Mouse (Mus musculus) MEL (cell line): Measurements from ENCODE around the gene Tubb5. TPM values are rescaled to one million over a fixed set of nuclear protein-coding genes. Genes with fewer than 3 reads are reported as not detected.

Experiments used
- DNase-seq: peaks from one replicate; pipeline ENCODE4 v3.0.0; 2011; ENCODE audit warnings: low read depth, low spot score
- H3K27ac ChIP-seq: 2 replicates; pipeline ENCODE4 v1.5.1; 2012; ENCODE audit warnings: low read depth, mild to moderate bottlenecking, control low read depth, low read length, moderate library complexity; ENCODE audit not compliant: control insufficient read depth
- H3K27me3 ChIP-seq, 2 experiments: fragments of 150-350 bp in 1 of 2; sonication (generic) in 1 of 2; 2 replicates each; pipeline ENCODE4 v1.6.1; 2012; ENCODE audit warnings: low read length in 2 of 2, mild to moderate bottlenecking in 2 of 2, improper control_type of control experiment in 1 of 2, moderate library complexity in 1 of 2; ENCODE audit not compliant: insufficient read depth in 2 of 2, control insufficient read depth in 1 of 2
- H3K36me3 ChIP-seq, 2 experiments: 2 replicates each; pipeline ENCODE4 v1.6.1; 2012 to 2014; ENCODE audit warnings: low read length in 2 of 2, improper control_type of control experiment in 1 of 2, inconsistent platforms in 1 of 2, mild to moderate bottlenecking in 1 of 2; ENCODE audit not compliant: insufficient read depth in 2 of 2, control insufficient read depth in 1 of 2
- H3K4me1 ChIP-seq, 2 experiments: fragments of 150-350 bp in 1 of 2; sonication (generic) in 1 of 2; 2 replicates each; pipeline ENCODE4 v1.6.1; 2012; ENCODE audit warnings: low read length in 2 of 2, improper control_type of control experiment in 1 of 2, mild to moderate bottlenecking in 1 of 2; ENCODE audit not compliant: insufficient read depth in 2 of 2, control insufficient read depth in 1 of 2
- H3K4me3 ChIP-seq, 2 experiments: fragments of 150-350 bp in 1 of 2; sonication (generic) in 1 of 2; 2 replicates each; pipeline ENCODE4 v1.5.1; 2012; ENCODE audit warnings: low read depth in 2 of 2, low read length in 2 of 2, mild to moderate bottlenecking in 2 of 2, moderate library complexity in 2 of 2, control low read depth in 1 of 2, improper control_type of control experiment in 1 of 2; ENCODE audit not compliant: control insufficient read depth in 1 of 2, insufficient read depth in 1 of 2
- H3K79me2 ChIP-seq: 2 replicates; pipeline ENCODE4 v1.6.1; 2012; ENCODE audit warnings: mild to moderate bottlenecking, low read length, moderate library complexity; ENCODE audit not compliant: control insufficient read depth, poor library complexity, insufficient read depth
- H3K9ac ChIP-seq: 2 replicates; pipeline ENCODE4 v1.6.1; 2012; ENCODE audit warnings: low read depth, mild to moderate bottlenecking, control low read depth, low read length, moderate library complexity; ENCODE audit not compliant: control insufficient read depth, poor library complexity, severe bottlenecking
- H3K9me3 ChIP-seq: fragments of 150-350 bp; sonication (generic); replicated peaks from 2 replicates; pipeline ENCODE4 v1.6.1; 2012; ENCODE audit warnings: mild to moderate bottlenecking, low read length, improper control_type of control experiment, moderate library complexity; ENCODE audit not compliant: insufficient read depth
- BHLHE40 ChIP-seq: IDR thresholded peaks from 2 replicates; pipeline ENCODE4 v1.6.1; 2012; ENCODE audit warnings: low read depth, mild to moderate bottlenecking, inconsistent platforms, low read length, improper control_type of control experiment, borderline replicate concordance
- CTCF ChIP-seq, 3 experiments: IDR thresholded peaks in 2 of 3; conservative IDR thresholded peaks in 1 of 3; 2 replicates each; pipeline ENCODE4 v1.5.1; 2011 to 2012; ENCODE audit warnings: low read length in 3 of 3, low read depth in 2 of 3, mild to moderate bottlenecking in 2 of 3, improper control_type of control experiment in 1 of 3, inconsistent platforms in 1 of 3, mixed read lengths in 1 of 3, moderate library complexity in 1 of 3; ENCODE audit not compliant: control insufficient read depth in 1 of 3, insufficient read depth in 1 of 3, poor library complexity in 1 of 3, severe bottlenecking in 1 of 3
- ELF1 ChIP-seq: IDR thresholded peaks from 2 replicates; pipeline ENCODE4 v1.6.1; 2014; ENCODE audit warnings: low read depth, mild to moderate bottlenecking, inconsistent platforms, low read length, improper control_type of control experiment, moderate library complexity
- GATA1 ChIP-seq: IDR thresholded peaks from 2 replicates; pipeline ENCODE4 v1.6.1; 2011; ENCODE audit warnings: low read depth, low read length, improper control_type of control experiment
- KAT2A ChIP-seq: conservative IDR thresholded peaks from 2 replicates; pipeline ENCODE4 v1.6.1; 2012; ENCODE audit warnings: low read depth, low read length, improper control_type of control experiment, inconsistent platforms
- MAX ChIP-seq: IDR thresholded peaks from 2 replicates; pipeline ENCODE4 v1.6.1; 2011; ENCODE audit warnings: low read length, improper control_type of control experiment
- MAZ ChIP-seq: IDR thresholded peaks from 2 replicates; pipeline ENCODE4 v1.6.1; 2012; ENCODE audit warnings: low read depth, mild to moderate bottlenecking, inconsistent platforms, low read length, improper control_type of control experiment
- MYB ChIP-seq: IDR thresholded peaks from 2 replicates; pipeline ENCODE4 v1.6.1; 2011; ENCODE audit warnings: mild to moderate bottlenecking, low read depth, low read length, improper control_type of control experiment
- MYC ChIP-seq: IDR thresholded peaks from 2 replicates; pipeline ENCODE4 v1.6.1; 2011; ENCODE audit warnings: low read depth, mild to moderate bottlenecking, low read length, improper control_type of control experiment, moderate library complexity
- POLR2A ChIP-seq, 2 experiments: IDR thresholded peaks; 2 replicates each; pipeline ENCODE4 v1.6.1; 2011 to 2012; ENCODE audit warnings: low read length in 2 of 2, mild to moderate bottlenecking in 2 of 2, control low read depth in 1 of 2, improper control_type of control experiment in 1 of 2, low read depth in 1 of 2, moderate library complexity in 1 of 2; ENCODE audit not compliant: control insufficient read depth in 1 of 2, insufficient read depth in 1 of 2, poor library complexity in 1 of 2
- POLR2AphosphoS2 ChIP-seq: IDR thresholded peaks from 2 replicates; pipeline ENCODE4 v1.6.1; 2011; ENCODE audit warnings: low read length, improper control_type of control experiment
- POLR2AphosphoS5 ChIP-seq: IDR thresholded peaks from 2 replicates; pipeline ENCODE4 v1.6.1; 2012; ENCODE audit warnings: low read depth, borderline replicate concordance, mild to moderate bottlenecking, inconsistent platforms, low read length, moderate library complexity, mixed read lengths
- RAD21 ChIP-seq: IDR thresholded peaks from 2 replicates; pipeline ENCODE4 v1.6.1; 2011; ENCODE audit warnings: mild to moderate bottlenecking, low read depth, low read length, improper control_type of control experiment
- RCOR1 ChIP-seq: IDR thresholded peaks from 2 replicates; pipeline ENCODE4 v1.6.1; 2012; ENCODE audit warnings: low read depth, mild to moderate bottlenecking, inconsistent platforms, low read length, improper control_type of control experiment
- SMC3 ChIP-seq: IDR thresholded peaks from 2 replicates; pipeline ENCODE4 v1.6.1; 2011; ENCODE audit warnings: low read depth, low read length, improper control_type of control experiment
- TAL1 ChIP-seq: IDR thresholded peaks from 2 replicates; pipeline ENCODE4 v1.6.1; 2012; ENCODE audit warnings: mild to moderate bottlenecking, inconsistent platforms, low read length, moderate library complexity, mixed read lengths
- TCF12 ChIP-seq: IDR thresholded peaks from 2 replicates; pipeline ENCODE4 v1.6.1; 2014; ENCODE audit warnings: low read depth, mild to moderate bottlenecking, inconsistent platforms, low read length, improper control_type of control experiment, moderate library complexity
- USF1 ChIP-seq: IDR thresholded peaks from 2 replicates; pipeline ENCODE4 v1.6.1; 2014; ENCODE audit warnings: low read depth, mild to moderate bottlenecking, inconsistent platforms, low read length, improper control_type of control experiment, moderate library complexity
- USF2 ChIP-seq, 2 experiments: IDR thresholded peaks; 2 replicates each; pipeline ENCODE4 v1.6.1; 2011 to 2012; ENCODE audit warnings: improper control_type of control experiment in 2 of 2, low read length in 2 of 2, borderline replicate concordance in 1 of 2, inconsistent platforms in 1 of 2, low read depth in 1 of 2, mild to moderate bottlenecking in 1 of 2; ENCODE audit not compliant: insufficient read depth in 1 of 2
- ZKSCAN1 ChIP-seq: IDR thresholded peaks from 2 replicates; pipeline ENCODE4 v1.6.1; 2012; ENCODE audit warnings: low read depth, mild to moderate bottlenecking, inconsistent platforms, low read length, improper control_type of control experiment, moderate library complexity
- ZNF384 ChIP-seq: IDR thresholded peaks from 2 replicates; pipeline ENCODE4 v1.6.1; 2012; ENCODE audit warnings: low read depth, mild to moderate bottlenecking, inconsistent platforms, low read length, improper control_type of control experiment
- polyA plus RNA-seq, 2 experiments: library from polyadenylated mRNA; stranded (reverse) in 1 of 2; unstranded in 1 of 2; fragments of >175 nt in 1 of 2; fragments of >200 nt in 1 of 2; gene quantifications; 2 replicates each; pipeline versions ENCODE4 v1.2.1 to v1.2.4; 2012; ENCODE audit warnings: low replicate concordance in 2 of 2, low read depth in 1 of 2; ENCODE audit not compliant: insufficient read length in 2 of 2, insufficient read depth in 1 of 2, missing spikeins in 1 of 2
- total RNA-seq: library from RNA; depleted of rRNA; stranded (reverse); fragments of 300-350 nt; gene quantifications from 2 replicates; pipeline ENCODE4 v1.2.3, GENCODE M21; 2012

Gene Tubb5
- total and polyA plus RNA-seq, 3 experiments: 1,040 to 1,575 (median 1,137) TPM

DNA sequence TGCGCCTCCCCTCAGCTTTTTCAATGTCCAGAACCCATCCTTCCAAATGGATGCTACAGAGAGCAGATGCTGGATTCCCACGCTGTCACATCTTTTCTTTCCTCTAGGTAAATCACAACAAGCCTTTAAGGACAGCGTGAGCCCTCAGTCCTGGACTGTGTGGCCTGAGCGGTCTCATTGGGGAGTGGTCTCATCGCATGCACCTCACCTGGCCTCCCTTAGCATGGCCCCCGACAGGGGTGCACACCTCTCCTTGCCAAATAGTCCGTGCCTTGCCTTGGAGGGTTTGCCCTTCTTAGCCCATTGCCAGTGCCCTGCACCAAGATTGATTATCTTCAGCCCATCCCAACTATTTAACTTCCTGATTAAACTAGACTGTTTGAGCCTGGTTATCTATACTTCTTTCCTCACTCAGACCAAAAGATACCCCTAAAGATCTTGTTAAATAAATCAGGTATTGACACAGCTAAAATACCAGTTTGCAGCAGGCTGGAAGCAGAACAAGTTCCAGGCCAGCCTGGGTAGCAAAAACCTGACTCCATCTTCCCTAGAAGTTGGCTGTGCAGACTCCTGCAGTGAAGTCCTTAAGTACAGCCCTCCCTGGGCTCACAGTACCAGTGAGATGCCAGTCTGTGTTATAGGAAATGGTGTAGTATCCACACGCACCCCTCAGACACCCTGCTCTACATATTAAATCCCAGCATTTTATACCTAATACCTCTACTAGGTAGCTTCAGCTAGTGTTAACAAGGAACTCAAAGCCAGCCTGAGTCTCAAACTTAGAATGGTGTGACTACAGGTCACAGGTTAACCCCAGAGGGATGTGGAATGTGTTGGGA, 5.5 kb downstream of the Tubb5 start:
- TF ChIP-seq POLR2AphosphoS5 (peak; percentile 69; the same call in 1 of the 2 replicates), USF2 (IDR thresholded peaks at IDR 0.05; ENCODE audit: borderline replicate concordance in 1 of 2, insufficient read depth in 1 of 2, low read depth in 1 of 2, low read length in 2 of 2) (no peak)
- peaks cover 12 to 33% of the 10 kb centered on the region in 2 experiments for H3K36me3 ChIP-seq
- peak overlapping the region; percentile 78 for H3K27ac ChIP-seq
- peak; percentile 66 for DNase-seq
- H3K27me3 ChIP-seq: no peaks in the 10 kb centered on the region
- 0 out of 2 replicates have a peak overlapping the region, but pooled peaks have one; percentile 0 for H3K9ac ChIP-seq
- peaks cover 0 to 38% of the 10 kb centered on the region in 2 experiments; a peak in 3 of 4 replicates for H3K4me1 ChIP-seq
- no peaks in the 10 kb centered on the region for H3K9me3 ChIP-seq
- peaks cover 29% of the 10 kb centered on the region for H3K79me2 ChIP-seq
- H3K4me3 ChIP-seq: no peak overlapping the region

GRCm38 (mm10) chr17:35829737-35830136, 8.4 kb downstream of the Tubb5 start:
- Histone ChIP-seq H3K4me3 (no peak overlapping the region), H3K9me3 (no peaks in the 10 kb centered on the region), H3K79me2 (peaks cover 2% of the 10 kb centered on the region), H3K36me3 (peaks cover 9 to 21% of the 10 kb centered on the region in 2 experiments), H3K4me1 (peaks cover 2 to 31% of the 10 kb centered on the region in 2 experiments; a peak in 3 of 4 replicates), H3K9ac (no peak overlapping the region), H3K27me3 (no peaks in the 10 kb centered on the region), H3K27ac (no peak overlapping the region)
- DNase-seq: peak; percentile 54
- no peak for TF ChIP-seq ZNF384
- TF ChIP-seq BHLHE40: no peak
- peak; percentile 27; the same call in 1 of the 2 replicates for TF ChIP-seq SMC3
- peak; percentile 21; the same call in 1 of the 2 replicates for TF ChIP-seq RAD21
- TF ChIP-seq CTCF (IDR thresholded peaks at IDR 0.05 in 2 of 3, conservative IDR thresholded peaks at IDR 0.05 in 1 of 3; ENCODE audit: control insufficient read depth in 1 of 3, insufficient read depth in 1 of 3, low read depth in 2 of 3, low read length in 3 of 3, poor library complexity in 1 of 3, severe bottlenecking in 1 of 3): peak; percentile 16 to 67 (median 47); a peak in 5 of 6 replicates

DNA sequence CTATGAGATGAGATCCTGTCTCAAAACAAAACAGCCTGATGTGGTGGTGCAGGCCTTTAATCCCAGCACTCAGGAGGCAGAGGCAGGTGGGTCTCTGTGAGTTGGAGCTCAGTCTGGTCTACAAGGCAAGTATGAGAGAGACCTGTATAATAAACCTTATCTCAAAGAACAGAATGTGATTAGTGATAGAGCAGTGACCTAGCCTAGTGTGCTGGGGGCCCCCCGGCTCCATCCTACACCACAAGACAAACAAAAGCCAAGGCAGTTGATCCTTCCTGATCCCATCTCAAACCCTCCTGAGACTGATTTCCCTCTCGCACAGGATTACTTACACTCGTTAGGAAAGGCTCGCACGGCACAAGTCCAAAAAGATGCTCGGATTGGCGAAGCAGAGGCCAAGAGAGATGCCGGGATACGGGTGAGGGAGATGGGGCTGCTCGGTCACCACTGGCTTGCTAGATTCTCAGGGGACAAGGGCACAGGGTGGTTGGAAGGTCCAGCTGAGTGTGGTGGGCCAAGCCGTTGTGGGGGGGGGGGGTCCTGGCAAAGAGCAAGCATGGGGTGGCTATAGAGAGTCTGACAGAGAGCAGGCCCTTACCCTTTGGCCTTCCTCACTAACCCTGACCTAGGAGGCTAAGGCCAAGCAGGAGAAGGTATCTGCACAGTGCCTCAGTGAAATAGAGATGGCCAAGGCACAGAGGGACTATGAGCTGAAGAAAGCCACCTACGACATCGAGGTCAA, 12.8 kb downstream of the Tubb5 start:
- peak; percentile 67 for DNase-seq
- H3K9me3 ChIP-seq: no peaks in the 10 kb centered on the region
- peaks cover 11% of the 10 kb centered on the region for H3K79me2 ChIP-seq
- H3K4me1 ChIP-seq: peaks cover 2 to 20% of the 10 kb centered on the region in 2 experiments; a peak in 2 of 4 replicates
- H3K4me3 ChIP-seq: no peak overlapping the region
- no peak overlapping the region for H3K27ac ChIP-seq
- H3K9ac ChIP-seq: no peak overlapping the region
- H3K27me3 ChIP-seq: no peaks in the 10 kb centered on the region
- peaks cover 4 to 13% of the 10 kb centered on the region in 2 experiments; a peak in 3 of 4 replicates for H3K36me3 ChIP-seq
- TF ChIP-seq TCF12 (peak; percentile 79), TAL1 (peak; percentile 77), ZKSCAN1 (no peak), USF2 (IDR thresholded peaks at IDR 0.05; ENCODE audit: borderline replicate concordance in 1 of 2, insufficient read depth in 1 of 2, low read depth in 1 of 2, low read length in 2 of 2) (no peak), USF1 (no peak), MAX (no peak), MYC (no peak), ZNF384 (no peak), MYB (peak; percentile 53; the same call in 1 of the 2 replicates), POLR2AphosphoS2 (no peak), GATA1 (peak; percentile 79), KAT2A (no peak), ELF1 (no peak), POLR2A (IDR thresholded peaks at IDR 0.05; ENCODE audit: control insufficient read depth in 1 of 2, insufficient read depth in 1 of 2, low read depth in 1 of 2, low read length in 2 of 2, poor library complexity in 1 of 2) (no peak), BHLHE40 (0 out of 2 replicates have a peak, but pooled peaks have one; percentile 29), MAZ (peak; percentile 45; the same call in 1 of the 2 replicates), RCOR1 (peak; percentile 73; the same call in 1 of the 2 replicates)
